Mouse (Mus musculus): ENCODE measurements around the gene Ppm1h.

- TF ChIP-seq CTCF (IDR thresholded peaks at IDR 0.05; ENCODE audit: low read depth) (no peak), EP300 (IDR thresholded peaks at IDR 0.05; ENCODE audit: low read depth) (no peak)
These were observed 183.3 kb downstream of the Ppm1h start for GRCm38 (mm10) chr10:122861696-122862385.
